Comparison of ENCODE assay signal across 14 mouse cellular contexts in genomic region chr4:124047898-124048297, GRCm38 (mm10).
DNase-seq lines count a peak whose midpoint lies in the region; ATAC-seq and TF ChIP-seq lines count a peak whose summit lies in the region.
"Had no signal": no experiment of that assay in that cellular context is flagged by ENCODE, and none has a peak within 500 bp of the region (broad histone marks: within the 10 kb centered on the region; RNA-seq: fewer than 3 reads in every experiment).

No protein-coding gene starts in this region.

- H3K9me3 ChIP-seq in forebrain, embryonic 10.5 days = peaks cover 7% of the 10 kb centered on the region; the same call in 1 of the 2 replicates
- H3K9me3 ChIP-seq in forebrain, embryonic 16.5 days (ENCODE audit: control insufficient read depth, low read length) = no peaks in the 10 kb centered on the region
- H3K9me3 ChIP-seq in limb, embryonic 11.5 days (ENCODE audit: control insufficient read depth, low read length) = no peaks in the 10 kb centered on the region
- no peaks in the 10 kb centered on the region for H3K9me3 ChIP-seq in midbrain, postnatal 0 days (ENCODE audit: low read length)
- no peaks in the 10 kb centered on the region for H3K9me3 ChIP-seq in heart, embryonic 10.5 days
- H3K9me3 ChIP-seq: embryonic facial prominence, embryonic 12.5 days had no signal

- TF ChIP-seq CTCF in midbrain, postnatal 0 days (IDR thresholded peaks at IDR 0.05) = no peak

- H3K27ac ChIP-seq in forebrain, embryonic 10.5 days = peak overlapping the region; percentile 78
- peak overlapping the region; percentile 83 for H3K27ac ChIP-seq in forebrain, embryonic 16.5 days (ENCODE audit: low read length)
- peak overlapping the region; percentile 17; the same call in 1 of the 2 replicates for H3K27ac ChIP-seq in limb, embryonic 11.5 days (replicated peaks; ENCODE audit: low read depth, low read length)
- peak overlapping the region; percentile 1; the same call in 1 of the 2 replicates for H3K27ac ChIP-seq in midbrain, postnatal 0 days (ENCODE audit: low read depth, low read length)
- no peak overlapping the region for H3K27ac ChIP-seq in heart, embryonic 10.5 days
- H3K27ac ChIP-seq: embryonic facial prominence, embryonic 12.5 days; liver, embryonic 14.5 days had no signal

- DNase-seq in forebrain, embryonic 10.5 days (ENCODE audit: extremely low spot score, low spot score) = no peak
- no peak for DNase-seq in limb, embryonic 11.5 days (ENCODE audit: low spot score)
- DNase-seq in midbrain, postnatal 0 days (ENCODE audit: low spot score) = no peak
- DNase-seq in heart, embryonic 10.5 days (ENCODE audit: low spot score) = no peak
- no peak for DNase-seq in left cerebral cortex, adult 9 months (ENCODE audit: low spot score in 2 of 2)
- DNase-seq in kidney, postnatal 4 days = no peak
- DNase-seq: cerebellum, adult 11 months; cerebellum, postnatal 36 days; heart, postnatal 10 days; thymus, postnatal 36 days had no signal

- no peak overlapping the region for H3K4me3 ChIP-seq in forebrain, embryonic 10.5 days
- no peak overlapping the region for H3K4me3 ChIP-seq in forebrain, embryonic 16.5 days (replicated peaks; ENCODE audit: low read length)
- no peak overlapping the region for H3K4me3 ChIP-seq in limb, embryonic 11.5 days (ENCODE audit: low read depth, low read length)
- H3K4me3 ChIP-seq in midbrain, postnatal 0 days (ENCODE audit: low read depth, low read length) = no peak overlapping the region
- H3K4me3 ChIP-seq in heart, embryonic 10.5 days = no peak overlapping the region
- H3K4me3 ChIP-seq: embryonic facial prominence, embryonic 12.5 days had no signal

- H3K4me1 ChIP-seq in forebrain, embryonic 10.5 days = peaks cover 18% of the 10 kb centered on the region
- peaks cover 18% of the 10 kb centered on the region for H3K4me1 ChIP-seq in forebrain, embryonic 16.5 days (replicated peaks; ENCODE audit: control insufficient read depth, insufficient read depth, low read length)
- peaks cover 14% of the 10 kb centered on the region for H3K4me1 ChIP-seq in limb, embryonic 11.5 days (ENCODE audit: control insufficient read depth, insufficient read depth, low read length)
- H3K4me1 ChIP-seq in midbrain, postnatal 0 days (ENCODE audit: insufficient read depth, low read length) = peaks cover 3% of the 10 kb centered on the region; the same call in 1 of the 2 replicates
- H3K4me1 ChIP-seq in heart, embryonic 10.5 days = no peaks in the 10 kb centered on the region

- H3K36me3 ChIP-seq in forebrain, embryonic 10.5 days (replicated peaks) = no peaks in the 10 kb centered on the region
- no peaks in the 10 kb centered on the region for H3K36me3 ChIP-seq in forebrain, embryonic 16.5 days (ENCODE audit: control insufficient read depth, insufficient read depth)
- H3K36me3 ChIP-seq in limb, embryonic 11.5 days (ENCODE audit: control insufficient read depth, insufficient read depth, low read length) = no peaks in the 10 kb centered on the region
- peaks cover 2% of the 10 kb centered on the region; the same call in 1 of the 2 replicates for H3K36me3 ChIP-seq in midbrain, postnatal 0 days (ENCODE audit: insufficient read depth, low read length)
- no peaks in the 10 kb centered on the region for H3K36me3 ChIP-seq in heart, embryonic 10.5 days
- H3K36me3 ChIP-seq: embryonic facial prominence, embryonic 12.5 days had no signal

- peak; percentile 4; the same call in 1 of the 2 replicates for ATAC-seq in forebrain, embryonic 16.5 days
- no peak for ATAC-seq in limb, embryonic 11.5 days (ENCODE audit: insufficient number of reproducible peaks, low FRiP score, low TSS enrichment, low read depth)
- no peak for ATAC-seq in midbrain, postnatal 0 days (ENCODE audit: low FRiP score)
- ATAC-seq: intestine, embryonic 16.5 days had no signal

- H3K4me2 ChIP-seq in forebrain, embryonic 16.5 days (ENCODE audit: low read length) = no peak overlapping the region
- no peak overlapping the region for H3K4me2 ChIP-seq in limb, embryonic 11.5 days (ENCODE audit: low read depth, severe bottlenecking)
- no peak overlapping the region for H3K4me2 ChIP-seq in midbrain, postnatal 0 days (ENCODE audit: low read depth, low read length, poor library complexity, severe bottlenecking)
- H3K4me2 ChIP-seq: embryonic facial prominence, embryonic 12.5 days had no signal

- H3K9ac ChIP-seq in forebrain, embryonic 16.5 days (replicated peaks; ENCODE audit: low read depth, low read length) = no peak overlapping the region
- no peak overlapping the region for H3K9ac ChIP-seq in limb, embryonic 11.5 days (ENCODE audit: low read length)
- no peak overlapping the region for H3K9ac ChIP-seq in midbrain, postnatal 0 days (replicated peaks; ENCODE audit: low read length, poor library complexity, severe bottlenecking)
- H3K9ac ChIP-seq: embryonic facial prominence, embryonic 12.5 days; liver, embryonic 14.5 days had no signal

- WGBS in forebrain, embryonic 10.5 days = 74% methylated on average over 3 of the region's 3 CpGs
- 44% methylated on average over 3 of the region's 3 CpGs for WGBS in forebrain, embryonic 16.5 days
- WGBS in limb, embryonic 11.5 days = 46% methylated on average over 3 of the region's 3 CpGs
- 48% methylated on average over 3 of the region's 3 CpGs for WGBS in midbrain, postnatal 0 days
- WGBS in heart, embryonic 10.5 days = 82% methylated on average over 3 of the region's 3 CpGs

- no peaks in the 10 kb centered on the region for H3K27me3 ChIP-seq in forebrain, embryonic 10.5 days (ENCODE audit: poor library complexity, severe bottlenecking)
- no peaks in the 10 kb centered on the region for H3K27me3 ChIP-seq in forebrain, embryonic 16.5 days (replicated peaks; ENCODE audit: control insufficient read depth, insufficient read depth, low read length)
- no peaks in the 10 kb centered on the region for H3K27me3 ChIP-seq in limb, embryonic 11.5 days (ENCODE audit: control insufficient read depth, insufficient read depth, low read length)
- H3K27me3 ChIP-seq in midbrain, postnatal 0 days (ENCODE audit: insufficient read depth, low read length) = no peaks in the 10 kb centered on the region
- no peaks in the 10 kb centered on the region for H3K27me3 ChIP-seq in heart, embryonic 10.5 days (ENCODE audit: insufficient read depth, poor library complexity, severe bottlenecking)
- H3K27me3 ChIP-seq: embryonic facial prominence, embryonic 12.5 days had no signal
